Mouse (Mus musculus): Measurements from ENCODE around the gene Ndufs2. TPM values are rescaled to one million over a fixed set of nuclear protein-coding genes. Genes with fewer than 3 reads are reported as not detected.

The Ndufs2 gene
- 100 to 1,000 TPM; 183 to 186 TPM for total RNA-seq (2021)

DNA sequence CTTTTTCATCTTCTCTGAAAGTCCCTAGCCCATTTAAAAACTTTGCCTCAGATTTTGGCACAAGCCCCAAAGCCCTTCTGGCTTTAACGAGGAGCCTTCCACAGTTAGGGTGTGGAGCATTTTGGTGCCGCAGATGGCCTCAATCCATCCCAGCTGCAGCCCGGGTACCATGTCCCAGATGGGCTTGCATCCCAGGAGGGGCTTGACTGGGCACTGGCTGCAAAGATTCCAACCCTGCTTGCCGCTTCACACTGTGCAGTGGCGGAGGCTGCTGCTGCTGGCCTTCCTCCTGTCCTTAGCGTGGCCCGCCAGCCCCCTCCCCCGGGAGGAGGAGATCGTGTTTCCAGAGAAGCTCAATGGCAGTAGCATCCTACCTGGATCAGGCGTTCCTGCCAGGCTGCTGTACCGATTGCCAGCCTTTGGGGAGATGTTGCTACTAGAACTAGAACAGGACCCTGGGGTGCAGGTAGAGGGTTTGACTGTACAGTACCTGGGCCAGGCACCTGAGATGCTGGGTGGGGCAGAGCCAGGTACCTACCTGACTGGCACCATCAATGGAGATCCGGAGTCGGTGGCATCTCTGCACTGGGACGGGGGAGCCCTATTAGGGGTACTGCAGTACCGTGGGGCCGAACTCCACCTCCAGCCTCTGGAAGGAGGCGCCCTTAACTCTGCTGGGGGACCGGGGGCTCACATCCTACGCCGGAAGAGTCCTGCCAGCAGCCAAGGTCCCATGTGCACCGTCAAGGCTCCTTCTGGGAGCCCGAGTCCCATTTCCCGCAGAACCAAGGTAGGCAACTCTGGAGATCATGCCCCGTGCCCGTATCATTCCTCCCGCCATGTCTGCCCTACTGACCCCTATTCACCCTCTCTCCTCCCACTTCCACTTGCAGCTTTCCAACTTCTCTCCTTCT lies at the start of gene Ndufs2:
Gene Ndufs2, minus strand, starts transcription at position 709 of the 914 bp plus-strand sequence.
- peak; percentile 79 for DNase-seq
- intact Hi-C loops (cut with DNase I), result no loop called here

GRCm38 (mm10) chr1:171298226-171298625 lies 47.0 kb upstream of the Ndufs2 start:
- intact Hi-C loops (cut with DNase I), result no loop called here
- DNase-seq, result no peak

DNA sequence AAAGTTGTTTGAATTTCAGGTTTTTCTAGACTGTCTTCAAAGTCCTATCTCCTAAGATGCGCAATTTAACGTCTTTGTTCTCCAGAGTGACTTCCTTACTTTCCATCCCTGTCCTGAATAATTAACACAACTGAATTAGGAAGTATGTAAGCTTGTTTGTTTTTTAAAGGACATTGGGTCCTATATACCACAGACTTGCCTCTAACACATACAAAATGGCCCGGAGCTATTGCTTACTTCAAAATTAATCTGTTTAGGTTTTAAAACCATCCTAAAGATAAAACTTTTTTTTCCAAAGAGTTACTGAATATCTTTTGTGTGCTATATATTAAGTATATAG lies 43.8 kb upstream of the Ndufs2 start:
- no peak for DNase-seq
- intact Hi-C loops (cut with DNase I), result no loop called here

DNA sequence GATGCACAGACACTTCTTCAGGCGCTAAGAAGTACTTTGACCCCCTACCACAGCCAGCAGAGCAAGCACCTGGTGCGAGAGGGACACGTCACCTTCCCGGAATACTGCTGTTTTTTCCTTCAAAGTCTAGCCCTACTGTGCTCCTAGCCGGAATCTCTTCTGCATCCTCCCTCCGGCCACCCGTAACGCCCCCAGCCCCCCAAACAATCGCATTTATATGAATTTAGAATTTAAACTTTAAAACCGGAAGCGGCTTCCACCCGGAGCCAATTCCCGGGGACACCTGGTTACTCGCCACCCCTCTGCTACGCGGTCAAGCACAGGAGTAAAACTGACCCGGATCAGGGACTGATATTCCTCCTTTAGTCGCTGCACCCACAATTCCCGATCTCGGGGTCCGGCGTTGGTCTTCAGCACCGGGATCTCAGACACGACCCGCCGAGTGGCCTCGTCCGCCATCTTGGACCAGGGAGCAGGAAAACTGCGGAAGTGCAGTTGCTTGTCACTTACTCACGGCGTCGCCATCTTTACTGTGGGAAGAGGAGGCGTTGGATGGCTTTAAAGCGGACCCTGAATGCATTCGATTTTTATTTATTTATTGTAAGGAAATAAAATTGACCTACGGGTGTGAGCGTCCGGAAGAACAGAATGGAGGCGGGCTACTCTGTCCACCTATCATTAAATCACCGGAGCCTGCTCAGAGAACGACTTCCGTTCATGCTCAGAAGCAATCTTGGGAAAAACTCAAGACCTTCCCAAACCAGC lies 43.3 kb upstream of the Ndufs2 start, which contains the start of gene Ufc1:
Gene Ufc1, minus strand, starts transcription at position 727 of the 765 bp plus-strand sequence.
- DNase-seq, result peak; percentile 79

DNA sequence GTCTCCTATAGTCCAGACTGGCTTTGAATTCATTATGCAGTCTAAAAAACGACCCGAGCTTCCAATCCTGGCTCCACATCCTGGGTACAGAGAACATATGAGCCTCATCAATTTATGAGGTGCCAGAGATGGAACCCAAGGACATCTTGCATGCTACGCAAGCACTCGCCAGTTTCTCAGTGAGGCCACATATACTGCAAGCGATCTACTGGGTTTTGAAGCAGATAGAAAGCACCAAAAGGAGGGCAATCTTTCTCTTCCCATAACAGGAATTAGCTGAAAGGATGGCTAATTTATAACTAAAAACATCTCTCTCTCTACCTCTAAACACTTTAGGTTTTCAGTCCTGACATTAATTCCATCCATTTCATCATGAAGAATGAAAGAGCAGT lies 42.7 kb upstream of the Ndufs2 start:
- DNase-seq, result no peak
- intact Hi-C loops (cut with DNase I), result no loop called here

More for the DNA sequence above, 43.3 kb upstream of the Ndufs2 start, which contains the start of gene Ufc1:
- intact Hi-C loops (cut with DNase I), result no loop called here

- intact Hi-C loops (cut with DNase I), result no loop called here
- no peak for DNase-seq
These were observed 42.2 kb upstream of the Ndufs2 start for GRCm38 (mm10) chr1:171293351-171293750.

- no peak for DNase-seq
- intact Hi-C loops (cut with DNase I), result no loop called here
These were observed 37.1 kb upstream of the Ndufs2 start for GRCm38 (mm10) chr1:171288328-171288727.

DNA sequence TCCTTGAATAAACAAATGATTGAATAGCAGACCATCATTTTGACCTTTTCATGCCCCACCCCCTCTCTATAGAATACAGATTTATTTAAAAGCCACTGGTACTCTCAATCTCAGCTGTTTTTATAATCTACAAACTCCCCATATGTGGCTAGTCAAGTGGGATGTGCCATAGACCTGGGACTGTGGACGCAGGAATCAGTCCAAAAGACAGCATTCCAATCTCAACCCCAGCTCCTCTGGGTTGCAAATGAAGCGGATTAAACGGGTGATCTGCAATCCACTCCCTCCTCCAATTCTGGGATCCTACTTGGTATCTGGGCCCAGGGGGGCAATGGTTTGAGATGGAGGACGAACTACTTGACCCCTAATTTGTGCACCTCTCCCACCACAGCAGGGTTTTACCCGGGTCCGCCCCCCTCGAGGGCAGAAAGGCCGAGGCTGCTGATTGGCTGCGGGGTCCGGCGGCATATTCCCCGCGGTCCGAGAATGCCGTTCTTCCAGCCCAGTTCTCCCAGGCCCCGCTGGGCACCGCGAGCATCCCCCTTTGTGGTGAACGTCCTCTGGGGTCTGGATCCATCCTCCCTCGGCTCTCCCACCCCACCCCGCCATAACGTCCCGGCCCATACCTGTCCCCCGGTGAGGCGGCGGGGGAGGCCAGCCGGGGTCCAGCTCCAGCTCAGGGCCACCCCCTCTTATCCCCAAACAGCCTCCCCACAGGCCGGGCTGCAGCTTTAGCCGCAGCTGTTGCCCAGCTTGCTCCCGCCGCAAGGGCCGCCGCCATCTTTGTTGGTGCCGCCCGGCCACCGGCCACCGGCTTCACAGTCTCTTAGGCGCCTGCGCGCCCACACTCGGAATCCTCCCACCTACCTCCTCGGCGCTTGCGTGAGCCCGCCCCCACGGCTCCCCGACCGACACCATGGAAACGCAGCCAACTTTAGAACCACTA lies 36.2 kb upstream of the Ndufs2 start, which contains the start of gene Usp21:
Gene Usp21, minus strand, starts transcription at position 856 of the 946 bp plus-strand sequence.
- intact Hi-C loops (cut with DNase I), result no loop called here
- DNase-seq, result peak; percentile 97

DNA sequence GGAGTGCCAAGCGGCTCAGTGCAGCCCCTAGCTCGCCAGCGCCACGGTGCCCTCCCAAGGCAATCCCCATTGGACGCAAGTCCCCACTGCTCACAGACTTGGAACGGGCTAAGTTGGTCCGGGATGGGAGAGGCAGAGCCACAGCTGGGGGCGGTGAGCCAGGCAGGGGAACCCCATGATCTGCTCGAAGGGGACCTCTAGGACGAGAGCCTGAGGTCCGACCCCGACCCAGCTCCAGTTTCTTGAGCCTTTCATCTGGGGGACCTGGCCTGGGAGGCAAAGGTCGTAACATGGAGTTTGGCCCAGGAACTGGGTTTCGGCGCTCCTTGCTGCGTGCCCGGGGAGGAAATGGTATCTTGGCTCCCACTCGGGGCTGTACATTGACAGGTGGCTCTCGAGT lies 35.3 kb upstream of the Ndufs2 start:
- intact Hi-C loops (cut with DNase I), result no loop called here

GRCm38 (mm10) chr1:171285096-171285892 lies 34.1 kb upstream of the Ndufs2 start:
- intact Hi-C loops (cut with DNase I), result no loop called here
- DNase-seq, result no peak

More for the DNA sequence above, 35.3 kb upstream of the Ndufs2 start:
- no peak for DNase-seq

DNA sequence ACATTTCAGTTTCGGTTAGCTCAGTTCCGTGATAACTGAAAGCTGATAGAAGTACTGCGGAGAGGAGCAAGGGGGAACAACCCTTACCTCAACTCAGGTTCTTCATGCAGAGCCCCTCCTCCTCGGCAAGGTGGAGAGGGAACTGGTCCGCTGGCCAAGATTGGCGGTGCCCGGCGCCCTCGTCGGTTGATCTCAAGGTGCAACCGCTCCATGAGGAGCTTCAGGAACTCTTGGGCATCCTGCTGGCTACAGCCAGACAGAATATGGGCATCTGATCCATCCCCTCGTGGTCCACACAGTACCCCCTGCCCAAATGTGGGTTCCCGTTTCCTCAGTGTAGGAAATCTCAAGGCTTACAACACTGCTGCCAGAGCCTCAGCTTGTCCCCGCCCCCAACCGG lies 33.3 kb upstream of the Ndufs2 start:
- intact Hi-C loops (cut with DNase I), result no loop called here

GRCm38 (mm10) chr1:171283188-171284160 lies 32.3 kb upstream of the Ndufs2 start:
- intact Hi-C loops (cut with DNase I), result no loop called here
- no peak for DNase-seq

More for the DNA sequence above, 33.3 kb upstream of the Ndufs2 start:
- no peak for DNase-seq

GRCm38 (mm10) chr1:171282086-171282805 lies 31.1 kb upstream of the Ndufs2 start:
- DNase-seq, result no peak
- intact Hi-C loops (cut with DNase I), result no loop called here

DNA sequence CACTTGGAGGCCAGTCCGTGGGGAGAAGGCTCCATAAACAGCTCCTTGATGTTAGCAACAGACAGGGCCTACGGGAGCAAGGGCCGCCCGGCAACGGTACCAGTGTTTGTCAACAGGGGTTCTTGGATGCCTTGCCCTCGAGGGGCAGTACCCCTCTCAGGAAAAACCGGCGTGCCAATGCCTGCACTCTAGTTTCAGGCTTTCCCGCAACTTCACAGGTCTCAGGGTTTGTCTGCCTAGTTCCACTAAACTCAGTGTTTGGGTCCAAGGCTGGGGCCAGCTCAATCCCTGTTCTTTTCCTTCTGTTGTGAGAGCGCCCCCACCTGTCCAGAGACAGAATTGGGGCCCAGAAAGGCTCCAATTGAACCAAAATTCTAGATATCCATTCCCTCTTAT lies 30.3 kb upstream of the Ndufs2 start:
- intact Hi-C loops (cut with DNase I), result no loop called here
- peak; percentile 80 for DNase-seq

GRCm38 (mm10) chr1:171280916-171281527 lies 29.8 kb upstream of the Ndufs2 start, which contains the start of gene Ppox:
TSS of gene Ppox (minus strand) at chr1:171281186.
- peak; percentile 90 for DNase-seq
- intact Hi-C loops (cut with DNase I), result no loop called here

GRCm38 (mm10) chr1:171280250-171280915 lies 29.2 kb upstream of the Ndufs2 start:
- intact Hi-C loops (cut with DNase I), result no loop called here
- no peak for DNase-seq

DNA sequence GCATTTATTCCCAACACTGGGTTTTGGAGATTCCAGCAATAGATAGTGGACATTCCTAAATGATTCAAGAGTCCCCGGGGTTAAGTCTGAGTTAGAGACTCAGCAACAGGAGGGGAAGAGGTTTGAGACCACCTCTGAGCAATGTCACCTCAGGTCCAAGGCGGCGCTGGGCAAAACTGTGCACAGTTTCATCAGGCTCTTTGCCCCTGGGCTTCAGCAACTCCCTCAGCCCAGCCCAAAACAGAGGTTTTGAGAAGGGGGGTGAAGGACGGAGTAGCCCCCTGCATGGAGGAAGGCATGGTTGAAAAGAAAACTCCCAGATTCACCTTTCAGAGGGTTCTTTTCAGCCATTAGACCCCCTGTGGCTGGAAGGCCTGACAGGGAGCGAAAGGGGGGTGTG lies 28.5 kb upstream of the Ndufs2 start:
- intact Hi-C loops (cut with DNase I), result no loop called here
- no peak for DNase-seq

Data from left cerebral cortex, postnatal 4 days (tissue).